9 mouse cellular contexts compared by ENCODE assay signal in the genomic region with DNA sequence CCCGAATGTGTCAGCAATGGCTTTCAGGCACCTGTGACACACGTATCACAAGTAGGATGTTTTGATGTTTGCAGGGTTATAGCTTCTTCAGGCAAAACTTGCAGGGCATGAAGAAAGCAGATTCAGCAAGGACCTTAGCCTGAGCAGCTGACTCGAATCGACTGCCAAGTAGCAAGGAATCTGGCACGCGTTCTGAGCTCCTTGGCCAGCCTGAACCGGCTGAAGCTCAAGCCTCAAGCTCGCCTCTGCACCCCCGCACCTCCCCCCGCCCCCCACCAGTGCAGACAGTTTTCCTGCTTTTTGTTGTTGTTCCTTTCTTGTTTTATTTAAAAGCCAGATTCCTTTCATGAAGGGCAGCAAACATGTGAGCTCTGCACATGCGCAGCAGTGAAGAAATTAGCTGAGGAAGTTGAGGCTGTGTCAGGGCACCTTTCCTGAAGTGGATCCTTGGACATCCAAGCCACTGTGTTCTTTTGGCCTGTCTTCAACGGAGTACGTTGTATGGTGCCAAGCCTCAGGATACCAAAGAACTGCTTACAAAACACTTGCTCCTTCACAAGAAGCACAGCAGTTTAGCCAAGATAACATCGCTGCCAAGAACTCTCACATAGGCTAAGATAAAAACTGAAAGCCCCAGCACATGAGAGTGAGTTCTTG. TPM values are rescaled to one million over a fixed set of nuclear protein-coding genes. Genes with fewer than 3 reads are reported as not detected.
A peak's percentile ranks its signal among the peaks of the same experiment; 100 is the strongest.
DNase-seq lines count a peak whose midpoint lies in the region; ATAC-seq and TF ChIP-seq lines count a peak whose summit lies in the region.
"Had no signal": no experiment of that assay in that cellular context is flagged by ENCODE, and none has a peak within 500 bp of the region (broad histone marks: within the 10 kb centered on the region; RNA-seq: fewer than 3 reads in every experiment).

No protein-coding gene starts in this region.

- H3K36me3 ChIP-seq in kidney, postnatal 0 days (ENCODE audit: insufficient read depth, low read length): no peaks in the 10 kb centered on the region
- no peaks in the 10 kb centered on the region for H3K36me3 ChIP-seq in liver, postnatal 0 days (replicated peaks; ENCODE audit: insufficient read depth, low read length)
- H3K36me3 ChIP-seq: neural tube, embryonic 13.5 days had no signal

- no peaks in the 10 kb centered on the region for H3K9me3 ChIP-seq in kidney, postnatal 0 days (replicated peaks; ENCODE audit: low read length)
- H3K9me3 ChIP-seq in liver, postnatal 0 days (ENCODE audit: low read length): no peaks in the 10 kb centered on the region
- H3K9me3 ChIP-seq: neural tube, embryonic 13.5 days had no signal

- peak; percentile 51 to 85 for DNase-seq in adrenal gland, adult (ENCODE audit: inconsistent age in 2 of 2, low spot score in 1 of 2)
- no peak for DNase-seq in adrenal gland, postnatal 4 days (ENCODE audit: low spot score in 2 of 2)
- peak; percentile 72 to 74 for DNase-seq in cerebellum, adult 2 months
- peak; percentile 52 to 78 for DNase-seq in gastrocnemius, postnatal 4 days (ENCODE audit: low spot score in 2 of 2)
- DNase-seq in kidney, postnatal 0 days (ENCODE audit: low spot score): peak; percentile 64
- DNase-seq in liver, postnatal 0 days: peak; percentile 17
- DNase-seq in right cerebral cortex, postnatal 4 days: peak; percentile 59

- H3K4me1 ChIP-seq in cerebellum, adult 2 months (ENCODE audit: control insufficient read depth, insufficient read depth, low read length): no peaks in the 10 kb centered on the region; the same call in 1 of the 2 replicates
- no peaks in the 10 kb centered on the region for H3K4me1 ChIP-seq in kidney, postnatal 0 days (replicated peaks; ENCODE audit: insufficient read depth, low read length)
- H3K4me1 ChIP-seq in liver, postnatal 0 days (ENCODE audit: insufficient read depth): no peaks in the 10 kb centered on the region
- H3K4me1 ChIP-seq: neural tube, embryonic 13.5 days had no signal

- TF ChIP-seq EP300 in liver, postnatal 0 days (IDR thresholded peaks at IDR 0.05; ENCODE audit: low read depth): no peak

- H3K27ac ChIP-seq in cerebellum, adult 2 months (ENCODE audit: insufficient read depth, low read length): no peak overlapping the region
- H3K27ac ChIP-seq in kidney, postnatal 0 days: peak overlapping the region; percentile 60
- H3K27ac ChIP-seq in liver, postnatal 0 days (ENCODE audit: low read depth): no peak overlapping the region
- H3K27ac ChIP-seq: neural tube, embryonic 13.5 days had no signal

- H3K4me2 ChIP-seq in kidney, postnatal 0 days (ENCODE audit: low read length): peak overlapping the region; percentile 23; the same call in 1 of the 2 replicates
- no peak overlapping the region for H3K4me2 ChIP-seq in liver, postnatal 0 days (ENCODE audit: low read depth, low read length)
- H3K4me2 ChIP-seq: neural tube, embryonic 13.5 days had no signal

- peak overlapping the region; percentile 38 for H3K4me3 ChIP-seq in cerebellum, adult 2 months (replicated peaks; ENCODE audit: insufficient read depth, low read depth, low read length)
- no peak overlapping the region for H3K4me3 ChIP-seq in kidney, postnatal 0 days (replicated peaks; ENCODE audit: low read depth, low read length)
- H3K4me3 ChIP-seq in liver, postnatal 0 days (ENCODE audit: low read depth, low read length): no peak overlapping the region
- H3K4me3 ChIP-seq: neural tube, embryonic 13.5 days had no signal

- no peak for TF ChIP-seq POLR2A in cerebellum, adult 2 months (IDR thresholded peaks at IDR 0.05; ENCODE audit: borderline replicate concordance, insufficient read depth, low read length)

- H3K9ac ChIP-seq in kidney, postnatal 0 days (ENCODE audit: low read depth, low read length): no peak overlapping the region
- no peak overlapping the region for H3K9ac ChIP-seq in liver, postnatal 0 days (replicated peaks)
- H3K9ac ChIP-seq: neural tube, embryonic 13.5 days had no signal

- peak; percentile 85; the same call in 1 of the 2 replicates for ATAC-seq in kidney, postnatal 0 days (replicated peaks; ENCODE audit: low FRiP score, low read depth)
- ATAC-seq in liver, postnatal 0 days: no peak
- ATAC-seq in inflammation-experienced regulatory T-cells, adult 6 months: no peak

- TF ChIP-seq CTCF in cerebellum, adult 2 months (IDR thresholded peaks at IDR 0.05; ENCODE audit: borderline replicate concordance, insufficient read depth, low read depth, low read length): no peak
- TF ChIP-seq CTCF in kidney, postnatal 0 days (IDR thresholded peaks at IDR 0.05; ENCODE audit: low read depth): no peak
- no peak for TF ChIP-seq CTCF in liver, postnatal 0 days (IDR thresholded peaks at IDR 0.05; ENCODE audit: low read depth)

- 3% methylated on average over 14 of the region's 14 CpGs for WGBS in cerebellum, adult 2 months
- 51% methylated on average over 14 of the region's 14 CpGs for WGBS in kidney, postnatal 0 days
- WGBS in liver, postnatal 0 days (ENCODE audit: insufficient replicate concordance): 73% methylated on average over 14 of the region's 14 CpGs

- H3K27me3 ChIP-seq in cerebellum, adult 2 months (ENCODE audit: control insufficient read depth, insufficient read depth, low read length): no peaks in the 10 kb centered on the region
- H3K27me3 ChIP-seq in kidney, postnatal 0 days (ENCODE audit: insufficient read depth, low read length): no peaks in the 10 kb centered on the region
- H3K27me3 ChIP-seq in liver, postnatal 0 days (ENCODE audit: insufficient read depth, low read length): no peaks in the 10 kb centered on the region
- H3K27me3 ChIP-seq: neural tube, embryonic 13.5 days had no signal

RNA-seq across cellular contexts. Expression of gene Slc39a12, which starts 46.3 kb away (rescaled TPM):
- total RNA-seq in adrenal gland, postnatal 4 days (2021): under 1 TPM in 1 of 2 experiments, not detected in 1; 0.14 TPM
- 55.3 and 56.1 TPM in 2 replicates for polyA plus RNA-seq in cerebellum, adult 2 months (2012; rRNA removed)
- total RNA-seq in gastrocnemius, postnatal 4 days (2021): under 1 TPM; 0.27 to 0.60 TPM
- 0.05 TPM in 1 of 2 replicates, not detected in the other for polyA plus RNA-seq in kidney, postnatal 0 days (2015; fragmentation: Nextera tagmentation; extraction: Ambion mirVana)
- 0.04 TPM in 1 of 2 replicates, not detected in the other for polyA plus RNA-seq in liver, postnatal 0 days (2015; fragmentation: Nextera tagmentation; extraction: Ambion mirVana)
- polyA plus RNA-seq in inflammation-experienced regulatory T-cells, adult 6 months (2017; shearing (Covaris generic)): not detected

Comparison
In these comparisons a context has a peak if more than half of its experiments do, and no peak if none do; other contexts are left out.
1. DNase-seq: peak in adrenal gland, adult (2 of 2), cerebellum, adult 2 months (2 of 2), gastrocnemius, postnatal 4 days (2 of 2), kidney, postnatal 0 days (single experiment), liver, postnatal 0 days (single experiment) and right cerebral cortex, postnatal 4 days (single experiment); none in adrenal gland, postnatal 4 days (0 of 2).
2. RNA of gene Slc39a12, which starts 46.3 kb away (polyA plus RNA-seq): 55.3 to 56.1 TPM in cerebellum, adult 2 months; 0.05 TPM in kidney, postnatal 0 days, 0.04 TPM in liver, postnatal 0 days and not detected in inflammation-experienced regulatory T-cells, adult 6 months; every median in the first group is over 10 times any median in the second.